Mouse (Mus musculus): ENCODE results near the gene Nrxn2.

DNA sequence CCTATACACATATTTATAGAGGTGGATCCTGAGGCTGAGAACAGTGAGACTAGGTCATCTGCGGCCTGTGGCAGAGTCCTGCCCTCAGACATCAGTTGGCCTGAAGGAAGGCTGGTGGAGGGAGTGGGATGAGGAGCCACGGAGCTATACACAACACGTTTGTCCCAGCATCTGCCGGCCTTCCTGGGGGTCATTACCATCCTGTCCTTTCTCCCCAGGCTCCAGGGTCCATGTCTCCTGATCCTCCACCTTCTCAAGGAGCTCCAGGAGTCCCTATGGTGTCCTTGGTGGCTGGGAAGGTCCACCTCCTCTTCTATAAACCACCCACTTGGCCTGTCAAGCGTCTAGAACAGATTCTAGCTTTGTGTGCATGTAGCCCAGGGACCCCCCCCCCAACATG lies 129.3 kb downstream of the Nrxn2 start:
- TF ChIP-seq CTCF (IDR thresholded peaks at IDR 0.05; ENCODE audit: insufficient read depth, low read length) (no peak), POLR2A (IDR thresholded peaks at IDR 0.05; ENCODE audit: borderline replicate concordance, extremely low read depth, low read depth, low read length) (no peak)

Data from lung, adult 2 months (tissue).